Mouse (Mus musculus): Measurements from ENCODE around the gene Gpr173. TPM values are rescaled to one million over a fixed set of nuclear protein-coding genes. Genes with fewer than 3 reads are reported as not detected.

The Gpr173 gene
- 0.22 and 0.46 TPM in 2 replicates for polyA plus RNA-seq (2015; fragmentation: Nextera tagmentation; extraction: Ambion mirVana)

DNA sequence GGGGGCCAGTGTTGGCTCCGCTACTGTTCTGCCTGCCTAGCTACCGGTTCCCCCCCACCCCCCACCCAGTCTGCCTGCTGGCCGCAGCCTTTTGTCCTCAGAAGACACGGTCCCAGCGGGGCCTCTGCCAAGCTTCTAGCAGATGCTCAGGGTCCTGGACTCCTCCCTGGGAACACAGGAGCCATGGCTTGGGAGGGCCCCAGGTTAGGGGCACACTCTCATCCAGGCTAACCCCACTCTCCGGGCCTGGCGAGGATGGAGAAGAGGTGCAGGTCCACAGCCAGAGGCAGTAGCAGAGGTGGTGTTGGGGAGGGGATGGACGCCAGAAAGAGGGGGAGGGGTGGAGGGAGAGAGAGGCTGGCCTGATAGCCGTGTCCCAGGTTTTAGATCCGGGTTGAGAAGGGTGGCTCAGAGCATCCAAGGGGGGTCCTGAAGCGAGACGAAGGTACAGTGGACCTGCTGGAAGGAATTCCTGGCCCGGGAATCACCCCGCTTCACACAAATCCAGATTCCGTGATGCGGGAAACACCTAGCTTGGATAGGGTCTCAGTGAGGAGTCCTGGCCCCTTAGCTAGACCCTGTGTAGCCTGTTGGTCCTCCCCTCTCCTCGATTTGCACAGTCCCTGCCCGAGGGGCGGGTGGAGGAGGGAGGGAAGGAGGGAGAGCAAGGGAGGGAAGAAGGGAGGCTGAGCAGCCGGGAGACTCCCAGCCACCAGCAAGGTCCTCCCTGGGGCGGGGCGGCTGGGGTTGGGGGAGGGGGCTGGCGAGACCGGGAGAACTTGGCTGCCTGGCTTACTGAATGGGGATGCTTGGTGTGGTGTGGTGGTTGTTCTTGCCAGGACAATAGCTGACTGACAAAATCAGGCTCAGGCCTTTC is at the start of gene Gpr173:
Gpr173 (minus strand) TSS at position 308 of the 877 bp plus-strand sequence.

DNA sequence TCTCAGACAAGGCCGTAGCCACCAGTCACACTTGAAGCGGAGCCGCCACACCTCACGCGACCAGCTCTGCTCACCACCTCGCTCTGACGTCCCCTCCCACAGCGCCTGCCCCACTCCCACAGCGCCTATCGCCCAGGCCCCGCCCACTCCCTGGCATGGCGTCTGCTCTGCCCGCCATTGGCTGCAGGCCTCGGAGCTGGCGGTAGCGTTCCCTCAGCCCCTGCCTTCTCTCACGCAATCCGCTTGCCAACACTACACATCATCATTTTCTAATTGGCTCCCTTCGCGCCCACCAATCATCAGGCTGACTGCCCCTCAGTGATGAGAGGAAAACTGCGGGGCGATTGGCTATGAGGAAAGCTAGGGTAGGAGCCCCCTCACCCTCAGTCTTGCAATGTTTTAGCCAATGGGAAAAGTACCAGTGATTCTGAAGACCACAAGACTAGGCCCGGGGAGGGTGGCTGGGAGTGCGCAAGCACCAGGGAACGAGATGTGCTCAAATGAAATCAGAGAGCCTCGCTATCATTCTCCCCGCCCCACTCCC is 26.1 kb downstream of the Gpr173 start, which contains the start of gene Tspyl2:
Tspyl2 (minus strand) TSS at position 68 of the 544 bp plus-strand sequence.

DNA sequence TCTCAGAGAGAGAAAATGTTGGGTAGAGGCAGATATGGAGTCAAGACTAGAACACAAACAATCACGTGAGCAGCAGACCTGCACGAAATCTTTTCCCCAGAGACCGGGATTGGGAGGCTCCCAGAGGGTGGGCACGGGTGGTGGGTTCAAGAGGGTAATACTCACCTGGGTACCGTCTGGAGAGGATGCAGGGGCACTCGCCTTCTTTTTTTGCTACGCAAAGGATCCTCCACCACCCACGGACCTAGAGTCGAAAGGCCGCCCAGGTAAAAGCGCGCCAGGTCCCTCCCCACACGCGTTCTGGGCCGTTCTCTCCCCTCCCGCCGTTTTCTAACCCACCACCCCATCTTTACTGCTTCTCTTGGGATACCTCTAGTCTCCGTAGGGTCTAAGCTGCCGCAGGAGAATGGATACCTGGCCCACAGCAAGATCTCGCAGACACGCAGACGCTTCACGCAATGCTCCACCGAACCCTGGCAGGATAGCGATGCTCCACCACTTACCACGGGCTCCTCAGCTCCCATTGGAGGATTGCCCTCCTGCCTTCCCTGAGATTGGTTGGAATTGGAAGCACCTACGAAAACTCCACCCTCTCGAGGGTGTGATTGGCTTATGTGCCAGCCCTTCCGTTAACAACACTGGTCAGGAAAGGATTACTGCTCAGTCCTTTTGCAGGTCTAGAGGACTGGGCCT is 41.4 kb downstream of the Gpr173 start, which contains the start of gene Kantr:
Kantr (minus strand) TSS at position 500 of the 693 bp plus-strand sequence.

Other genes with a start within 250 kb of the Gpr173 start
- gene Iqsec2, start 224.4 kb downstream of the Gpr173 start, polyA plus RNA-seq (2015; fragmentation: Nextera tagmentation; extraction: Ambion mirVana), result 1.5 and 1.9 TPM in 2 replicates
- gene Kdm5c, start 135.7 kb downstream of the Gpr173 start, polyA plus RNA-seq (2015; fragmentation: Nextera tagmentation; extraction: Ambion mirVana), result 15.4 and 17.0 TPM in 2 replicates
- gene Kantr, start 41.2 kb downstream of the Gpr173 start, polyA plus RNA-seq (2015; fragmentation: Nextera tagmentation; extraction: Ambion mirVana), result 7.4 and 8.0 TPM in 2 replicates
- gene Tspyl2, start 26.3 kb downstream of the Gpr173 start, polyA plus RNA-seq (2015; fragmentation: Nextera tagmentation; extraction: Ambion mirVana), result 7.7 and 8.2 TPM in 2 replicates
- not detected in 2 replicates for gene Cldn34a, start 194.6 kb upstream of the Gpr173 start, polyA plus RNA-seq (2015; fragmentation: Nextera tagmentation; extraction: Ambion mirVana)